Mouse (Mus musculus): ENCODE results near the gene Chmp4b.

Chmp4b gene

DNA sequence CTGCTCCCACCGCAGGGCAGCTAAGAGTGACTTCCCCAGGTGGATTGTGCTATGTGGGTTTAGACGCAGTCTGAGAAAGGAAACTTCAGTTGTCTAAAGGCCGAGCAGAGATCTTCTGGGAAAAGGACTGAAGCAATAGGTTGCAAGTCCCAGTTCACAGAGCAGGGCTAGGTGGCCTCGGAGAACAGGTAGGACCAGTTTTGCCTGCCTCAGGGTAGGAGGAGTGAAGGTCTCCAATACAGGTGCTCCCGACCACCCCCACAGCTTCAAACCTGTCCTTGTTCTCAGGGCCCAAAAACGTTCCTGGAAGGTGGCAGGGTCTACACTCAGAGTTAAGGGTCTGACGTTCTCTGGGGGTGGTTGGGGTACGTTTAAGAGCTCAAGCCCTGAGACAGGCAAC, at the start of gene Chmp4b:
Gene Chmp4b, plus strand, starts transcription at position 343 of the 400 bp plus-strand sequence.
- DNase-seq: no peak

DNA sequence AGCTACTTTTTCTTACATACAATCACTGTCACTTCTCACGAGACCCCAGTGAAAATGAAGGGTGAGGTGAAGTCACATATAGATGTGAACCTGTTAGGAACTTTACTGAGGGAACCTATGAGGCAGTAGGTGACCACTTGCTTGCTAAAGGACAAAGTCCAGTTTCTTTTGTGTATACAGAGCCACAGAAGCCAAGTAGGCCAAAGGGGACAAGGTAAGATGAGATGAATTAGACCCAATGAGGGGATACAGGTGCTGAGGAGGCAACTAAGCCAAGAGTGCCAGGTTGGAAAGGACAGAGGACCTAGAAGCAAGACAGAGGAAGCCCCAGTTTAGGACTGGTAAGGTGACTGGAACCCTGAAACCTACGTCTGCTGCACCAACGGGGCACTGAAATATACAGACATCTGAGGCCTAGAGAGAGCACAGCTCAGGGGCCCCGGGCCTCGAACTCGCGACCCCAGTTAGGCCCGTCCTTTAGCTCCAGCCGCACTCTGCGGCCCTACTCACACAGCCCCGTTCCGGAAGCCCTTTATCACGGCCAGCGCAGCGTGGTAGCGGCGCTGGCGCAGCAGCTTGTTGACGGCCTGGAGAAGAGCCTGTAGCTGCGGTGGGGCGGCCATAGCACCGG, 48.4 kb upstream of the Chmp4b start:
- no peak for DNase-seq

DNA sequence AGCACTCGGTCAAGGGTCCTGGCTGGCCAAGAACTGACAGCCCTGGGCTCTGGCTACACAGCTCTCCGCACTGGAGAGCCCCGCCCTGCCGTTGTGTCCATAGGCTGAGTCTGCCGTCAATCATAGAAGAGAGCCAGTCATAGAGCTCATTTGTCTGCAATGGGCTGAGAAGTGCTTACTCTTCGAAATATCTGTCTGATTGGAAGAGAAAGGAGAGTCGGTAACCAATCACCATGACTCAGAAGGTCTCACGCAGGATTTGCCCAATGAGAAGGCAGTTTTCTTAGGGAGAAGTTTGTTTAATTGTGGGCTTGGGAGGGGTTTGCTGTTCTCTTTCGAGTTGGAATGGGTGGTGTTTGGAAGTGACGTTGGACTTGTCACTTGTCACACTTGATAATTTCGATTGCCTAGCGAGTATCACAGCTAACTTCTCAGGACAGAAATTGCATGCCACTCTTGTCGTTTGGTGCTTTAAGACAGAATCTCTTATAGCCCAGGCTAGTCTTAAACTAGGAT, 47.8 kb upstream of the Chmp4b start, which contains the start of gene Pxmp4:
Gene Pxmp4, minus strand, starts transcription at position 71 of the 516 bp plus-strand sequence.
- peak; percentile 97 for DNase-seq

DNA sequence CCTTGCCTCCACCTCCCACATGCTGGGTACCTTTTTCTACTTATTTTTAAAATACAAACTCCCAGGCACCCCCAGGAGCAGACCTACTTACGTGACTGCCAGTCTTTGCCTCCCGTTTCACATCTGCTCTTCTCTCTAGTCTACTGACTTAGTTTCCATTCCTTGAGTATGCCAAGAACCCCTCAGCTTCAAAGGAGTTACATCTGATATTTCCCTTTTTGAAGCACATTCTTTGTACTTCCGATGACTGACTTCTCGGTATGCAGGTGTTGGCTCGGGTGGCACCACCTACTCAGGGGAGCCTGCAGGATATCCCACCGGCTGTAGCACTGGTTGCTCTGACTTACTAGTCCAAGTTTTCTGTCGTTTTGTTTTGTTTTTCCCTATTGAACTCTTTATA, 47.3 kb upstream of the Chmp4b start:
- peak; percentile 71 for DNase-seq

DNA sequence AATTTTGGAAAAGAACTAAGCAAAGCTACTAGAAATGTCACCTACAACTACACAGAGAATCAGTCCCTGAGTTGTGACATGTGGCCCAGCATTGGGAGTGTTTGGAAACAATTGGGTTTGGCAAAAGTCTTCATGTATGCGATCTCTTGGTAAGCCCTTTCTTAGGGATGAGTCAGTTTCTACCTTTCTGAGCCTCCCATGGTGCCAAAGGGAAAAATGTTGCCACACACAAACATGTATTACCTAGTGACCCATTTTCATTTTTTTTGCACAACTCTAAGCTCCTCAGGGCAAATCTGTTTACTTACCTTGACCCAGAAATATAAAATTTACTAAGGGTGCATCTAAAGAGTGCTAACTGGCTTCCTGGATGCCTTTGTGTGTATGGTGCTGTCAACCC, 44.5 kb upstream of the Chmp4b start:
- no peak for DNase-seq

DNA sequence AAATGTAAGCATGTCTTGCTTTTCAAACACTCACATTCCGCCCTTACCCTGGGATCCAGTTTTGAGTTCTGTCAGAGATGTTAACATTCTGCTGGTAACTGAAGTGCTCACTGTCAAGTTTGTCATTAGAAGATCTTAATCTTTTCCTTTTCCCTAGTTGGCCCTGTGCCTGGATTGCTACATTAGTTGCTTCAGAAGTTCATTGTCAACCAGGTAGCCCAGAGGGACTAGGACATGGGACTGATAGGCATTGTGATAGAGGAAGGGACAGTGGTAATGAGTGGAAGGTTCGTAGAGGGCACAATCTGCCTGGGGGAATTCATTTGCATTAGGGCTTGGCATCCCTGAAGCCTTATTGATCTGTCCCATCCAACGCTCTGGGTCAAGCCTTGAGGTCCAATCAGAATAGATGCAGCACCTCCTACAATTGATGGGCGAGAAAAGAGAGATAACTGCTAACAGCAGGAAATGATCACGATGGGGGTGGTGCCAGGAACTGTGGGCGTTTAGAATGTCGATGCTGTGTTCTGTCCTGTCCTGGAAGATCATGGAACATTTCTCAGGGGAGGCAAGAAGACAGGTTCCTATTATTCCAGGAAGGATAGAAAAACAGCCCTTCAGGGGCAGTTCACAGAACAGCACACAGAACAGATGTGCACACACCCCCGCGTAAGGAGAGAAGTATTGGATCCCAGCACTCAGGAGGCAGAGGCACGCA, 42.3 kb upstream of the Chmp4b start:
- DNase-seq: no peak

DNA sequence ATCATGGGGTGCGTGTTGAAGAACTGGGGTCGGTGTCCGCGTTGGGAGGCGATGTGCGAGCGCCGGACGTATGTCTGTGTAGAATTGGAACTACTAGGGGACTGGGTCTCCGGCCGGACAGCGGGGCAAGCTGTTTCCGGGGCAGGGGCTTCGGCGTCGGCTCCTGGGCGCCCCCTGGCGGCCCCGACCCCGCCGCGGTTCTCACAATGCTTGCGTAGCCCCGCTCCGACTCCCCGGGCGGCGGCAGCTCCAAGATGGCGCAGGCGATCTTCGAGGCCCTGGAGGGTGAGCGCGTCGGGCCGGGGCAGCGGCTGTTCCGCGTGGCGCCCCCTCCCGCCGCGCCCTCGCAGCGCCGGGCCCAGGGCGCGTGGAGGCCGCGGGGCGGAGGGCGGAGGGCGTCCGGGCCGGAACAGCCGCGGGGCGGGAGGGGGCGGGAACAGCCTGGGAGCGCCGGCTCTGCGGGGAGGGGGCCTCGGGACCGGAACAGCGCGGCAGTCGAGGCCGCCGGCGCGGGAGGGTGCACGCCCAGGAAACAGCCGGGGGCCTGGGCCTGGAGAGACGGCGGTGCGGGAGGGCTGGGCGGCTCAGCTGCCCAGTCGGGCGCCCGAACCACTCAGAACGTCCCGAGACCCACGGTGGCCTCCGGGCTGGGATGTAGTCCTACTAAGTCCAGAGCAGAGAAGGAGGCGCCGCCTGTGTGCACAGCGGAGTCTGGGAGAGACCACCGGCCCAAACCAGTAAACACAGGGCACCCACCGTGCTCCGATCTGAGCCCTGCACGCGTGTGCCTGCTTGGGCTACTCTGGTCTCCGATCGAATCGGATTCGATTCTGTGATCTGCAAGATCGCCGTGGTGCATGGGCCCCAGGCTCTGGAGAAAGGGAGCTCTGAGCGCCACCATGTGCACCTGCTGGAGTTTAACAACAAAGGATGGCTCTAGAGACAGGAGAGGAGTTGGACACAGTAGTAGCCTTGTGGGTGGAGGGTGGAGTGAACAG, 38.1 kb upstream of the Chmp4b start, which contains the start of the genes Zfp341 and 4930519P11Rik:
Gene Zfp341, plus strand, starts transcription at position 180 of the 998 bp plus-strand sequence.
Gene 4930519P11Rik, minus strand, starts transcription at position 320 of the 998 bp plus-strand sequence.
- DNase-seq: peak; percentile 94

DNA sequence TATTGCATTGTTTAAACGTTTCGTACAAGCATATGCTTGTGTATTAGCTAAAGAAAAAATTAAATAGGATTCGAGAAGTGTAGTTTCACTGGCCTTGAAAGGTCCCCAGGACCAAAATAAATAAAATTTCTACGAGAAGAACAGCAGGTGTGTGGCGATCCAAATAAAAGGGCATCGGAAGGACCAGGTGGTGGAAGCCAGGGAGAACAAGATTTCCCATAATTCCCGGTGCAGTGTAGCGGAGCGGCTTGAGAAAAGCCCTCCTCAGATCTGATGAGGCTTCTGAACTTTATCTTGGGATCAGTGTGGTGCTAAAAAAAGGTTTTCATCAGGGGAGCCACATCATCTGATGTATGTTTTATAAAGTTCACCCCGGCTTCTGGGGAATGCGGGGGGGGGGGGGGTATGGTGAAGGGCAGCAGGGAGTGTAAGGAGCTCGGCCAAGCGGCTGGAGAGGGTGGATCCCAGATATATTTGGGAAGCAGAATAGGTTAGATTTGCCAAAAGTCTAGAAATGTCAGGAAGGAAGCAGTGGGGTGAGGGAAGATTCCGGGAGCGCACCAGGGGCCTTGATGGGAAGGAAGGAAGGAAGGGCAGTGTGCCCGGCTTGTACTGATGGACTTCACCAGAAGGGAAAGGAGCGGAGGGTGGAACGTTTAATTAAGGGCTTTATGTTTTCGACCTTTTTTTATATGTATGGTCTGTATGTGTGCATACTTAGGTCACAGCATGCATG, 36.5 kb upstream of the Chmp4b start:
- DNase-seq: no peak

DNA sequence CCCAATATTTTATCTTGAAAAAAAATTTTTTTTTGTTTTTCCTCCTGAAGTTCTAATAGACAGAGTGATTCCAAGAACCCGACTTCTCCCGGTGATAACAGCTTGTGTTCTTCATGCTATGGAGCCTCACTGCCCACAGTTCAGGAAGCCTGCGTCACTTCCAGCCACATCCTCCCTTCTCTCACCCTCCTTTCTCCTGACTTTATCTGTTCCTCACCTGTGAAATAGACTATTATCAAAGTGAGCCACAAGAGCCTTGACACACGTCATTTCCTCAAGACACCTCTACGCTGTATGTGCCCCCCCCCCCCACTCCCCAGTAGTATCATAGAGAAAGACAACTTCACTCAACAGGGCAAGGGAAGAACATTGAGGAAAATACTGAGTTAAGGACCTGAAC, 35.8 kb upstream of the Chmp4b start:
- DNase-seq: peak; percentile 40

DNA sequence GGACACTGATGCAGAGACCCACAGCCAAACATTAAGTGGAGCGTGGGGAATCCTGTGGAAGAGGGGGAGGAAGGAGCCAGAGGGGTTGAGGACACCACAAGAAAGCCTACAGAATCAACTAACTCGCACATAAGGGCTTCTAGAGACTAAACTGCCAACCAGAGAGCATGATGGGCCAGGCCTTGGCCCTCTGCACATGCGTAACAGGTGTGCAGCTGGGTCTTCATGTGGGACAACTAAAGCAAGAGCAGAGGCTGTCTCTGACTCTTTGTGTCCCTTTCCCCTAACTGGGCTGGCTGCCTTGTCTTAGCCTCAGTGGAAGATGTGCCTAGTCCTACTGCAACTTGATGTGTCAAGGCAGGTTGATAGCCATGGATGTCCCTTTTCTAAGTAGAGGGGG, 34.4 kb upstream of the Chmp4b start:
- DNase-seq: peak; percentile 78

DNA sequence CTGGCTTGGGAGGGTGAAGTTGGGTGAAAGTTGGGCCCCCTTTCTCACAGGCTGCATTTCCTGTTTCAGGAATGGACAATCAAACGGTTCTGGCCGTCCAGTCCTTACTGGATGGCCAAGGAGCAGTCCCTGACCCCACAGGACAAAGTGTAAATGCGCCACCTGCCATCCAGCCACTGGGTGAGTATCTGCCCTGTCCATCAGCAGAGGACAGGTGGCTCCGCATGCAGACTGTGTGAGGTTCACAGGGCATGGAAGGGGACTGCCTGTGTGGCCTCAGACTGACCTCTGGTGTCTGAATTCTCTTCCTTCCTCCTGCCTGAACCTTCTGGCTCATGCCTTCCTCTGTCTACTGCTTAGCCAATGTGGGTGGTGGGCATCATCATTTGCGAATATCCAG, 29.8 kb upstream of the Chmp4b start:
- no peak for DNase-seq

DNA sequence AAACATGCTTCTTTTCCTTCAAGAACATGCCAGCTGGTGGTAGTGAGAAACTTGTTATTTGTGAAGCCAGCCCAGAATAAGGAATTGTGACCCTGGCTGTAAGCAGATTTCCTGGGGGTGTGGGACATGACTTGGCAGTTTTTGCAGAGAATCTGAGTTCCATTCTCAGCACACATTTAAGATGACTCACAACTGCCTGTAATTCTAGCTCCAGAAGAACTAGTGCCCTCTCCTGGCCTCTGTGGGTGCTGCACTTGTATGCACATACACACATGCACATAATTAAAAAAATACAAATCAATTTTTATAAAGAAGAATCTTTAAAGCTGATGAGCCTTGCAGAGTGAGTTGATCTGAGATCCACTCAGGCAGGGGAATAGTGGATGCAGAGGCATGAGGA, 27.4 kb upstream of the Chmp4b start:
- no peak for DNase-seq

DNA sequence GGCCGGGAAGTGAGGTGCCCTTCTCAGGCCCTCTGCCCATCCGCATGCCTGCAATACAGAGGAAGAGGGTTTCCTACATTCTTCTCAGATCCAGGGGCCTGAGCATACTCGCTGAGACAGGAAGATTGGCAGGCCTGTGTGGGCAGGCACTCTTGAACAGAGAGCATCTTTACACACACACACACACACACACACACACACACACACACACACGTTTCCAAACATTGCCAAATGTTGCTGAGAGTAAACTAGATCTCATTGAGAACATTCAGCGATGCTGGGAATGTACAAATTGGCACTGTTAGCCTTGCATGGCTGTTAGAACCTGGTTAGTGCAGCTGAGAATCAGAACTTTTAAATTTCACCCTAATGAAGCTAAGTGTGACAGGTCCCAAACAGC, 21.0 kb upstream of the Chmp4b start:
- DNase-seq: no peak

DNA sequence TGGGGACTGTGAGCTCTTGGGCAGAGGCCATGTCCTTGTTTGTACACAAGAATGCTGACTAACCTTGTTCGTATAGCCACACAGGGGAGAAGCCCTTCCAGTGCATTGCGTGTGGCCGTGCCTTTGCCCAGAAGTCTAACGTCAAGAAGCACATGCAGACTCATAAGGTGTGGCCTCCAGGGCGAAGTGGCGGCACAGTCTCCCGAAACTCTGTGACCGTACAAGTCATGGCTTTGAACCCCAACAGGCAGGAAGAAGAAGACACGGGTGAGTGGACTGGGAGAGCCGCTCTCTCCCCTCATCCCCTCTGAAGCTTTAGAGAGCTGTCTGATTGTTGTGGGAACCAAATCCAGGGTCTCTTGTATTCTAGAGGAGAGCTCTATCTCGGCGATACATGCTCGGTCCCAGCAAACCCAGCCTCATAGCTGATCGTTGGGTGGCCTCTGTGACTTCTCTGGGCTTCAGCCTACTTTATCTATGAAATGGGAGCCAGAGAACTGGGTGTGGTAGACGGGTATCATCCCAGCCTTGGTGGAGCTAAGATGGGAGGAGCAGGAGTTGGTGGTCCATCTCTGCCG, 19.2 kb upstream of the Chmp4b start:
- DNase-seq: no peak

DNA sequence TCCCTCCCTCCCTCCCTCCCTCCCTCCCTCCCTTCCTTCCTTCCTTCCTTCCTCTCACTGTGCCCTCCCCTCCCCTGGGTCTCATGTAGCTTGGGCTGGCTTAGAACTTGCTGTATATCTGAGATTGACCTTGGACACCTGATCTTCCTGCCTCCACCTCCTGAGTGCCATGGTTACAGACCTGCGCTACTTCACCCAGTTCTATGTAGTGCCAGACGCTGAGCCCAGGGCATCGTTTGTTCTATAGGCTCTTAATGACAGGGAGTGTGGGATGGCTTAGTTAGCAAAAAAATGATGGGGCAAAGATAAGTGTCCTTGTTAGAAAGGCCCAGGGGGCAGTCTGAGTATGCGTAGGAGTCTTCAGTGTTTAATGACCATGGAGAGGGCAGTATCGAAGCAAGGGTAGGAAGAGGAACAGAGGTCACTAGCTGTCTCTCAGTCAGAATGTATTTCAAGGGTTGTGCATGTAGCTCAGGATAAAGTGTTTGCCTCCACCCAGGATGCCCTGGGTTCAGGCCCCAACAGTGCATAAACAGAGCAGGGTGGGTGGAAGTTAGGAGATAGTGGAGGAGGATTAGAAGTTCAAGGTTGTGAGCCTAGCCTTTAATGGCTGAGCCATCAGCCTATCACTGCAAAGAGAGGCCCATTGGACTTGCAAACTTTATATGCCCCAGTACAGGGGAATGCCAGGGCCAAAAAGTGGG, 18.3 kb upstream of the Chmp4b start:
- DNase-seq: no peak

DNA sequence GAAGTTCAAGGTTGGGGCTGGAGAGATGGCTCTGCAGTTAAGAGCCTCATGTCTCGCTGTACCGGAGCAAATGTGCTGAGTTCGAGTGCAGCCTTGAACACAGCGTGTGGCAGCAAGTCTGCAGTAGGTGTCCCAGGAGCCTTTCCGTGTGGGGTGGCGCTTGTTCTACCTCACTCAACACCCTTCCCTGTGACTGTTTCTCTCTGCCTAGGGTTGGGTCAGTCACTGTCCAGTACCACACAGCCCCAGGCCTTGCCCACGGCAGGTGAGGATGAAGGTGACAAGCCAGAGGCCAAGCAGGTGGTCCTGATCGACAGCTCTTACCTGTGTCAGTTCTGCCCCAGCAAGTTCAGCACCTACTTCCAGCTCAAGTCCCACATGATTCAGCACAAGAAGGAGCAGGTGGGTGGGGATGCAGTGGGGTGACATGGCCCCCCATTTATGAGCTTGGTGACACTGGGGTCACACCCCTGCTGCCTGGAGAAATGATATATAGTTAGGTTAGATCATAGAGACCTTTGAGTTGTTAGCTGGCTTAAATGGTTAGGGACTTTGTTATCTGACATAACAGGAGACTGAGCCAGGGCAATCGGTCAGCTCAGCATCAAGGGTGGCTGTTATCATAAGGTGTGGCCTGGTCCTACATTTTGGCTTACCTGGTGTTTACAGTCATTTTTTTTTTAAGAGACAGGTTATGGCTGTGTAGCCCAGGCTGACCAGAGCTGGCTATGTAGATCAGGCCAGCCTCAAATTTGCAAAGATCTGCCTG, 17.4 kb upstream of the Chmp4b start:
- no peak for DNase-seq

DNA sequence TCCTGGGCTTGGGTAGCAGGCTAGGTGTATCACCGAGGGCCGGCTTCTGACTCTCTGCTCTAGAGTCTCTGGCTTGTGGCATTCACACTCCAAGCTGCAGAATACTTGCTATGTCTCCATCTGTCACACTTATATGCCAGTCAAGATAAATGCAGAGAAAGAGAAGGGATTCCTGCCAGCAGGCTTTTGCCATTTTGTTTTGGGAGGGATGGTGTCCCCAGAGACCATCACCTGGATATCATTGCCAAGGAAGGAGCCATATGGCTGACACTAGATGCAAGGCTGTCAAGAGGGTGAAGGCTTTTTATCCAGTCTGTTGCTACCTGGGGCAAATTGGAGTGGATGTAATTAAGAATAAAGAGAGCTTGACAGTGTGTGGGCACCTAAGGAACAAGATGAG, 15.7 kb upstream of the Chmp4b start:
- DNase-seq: no peak

DNA sequence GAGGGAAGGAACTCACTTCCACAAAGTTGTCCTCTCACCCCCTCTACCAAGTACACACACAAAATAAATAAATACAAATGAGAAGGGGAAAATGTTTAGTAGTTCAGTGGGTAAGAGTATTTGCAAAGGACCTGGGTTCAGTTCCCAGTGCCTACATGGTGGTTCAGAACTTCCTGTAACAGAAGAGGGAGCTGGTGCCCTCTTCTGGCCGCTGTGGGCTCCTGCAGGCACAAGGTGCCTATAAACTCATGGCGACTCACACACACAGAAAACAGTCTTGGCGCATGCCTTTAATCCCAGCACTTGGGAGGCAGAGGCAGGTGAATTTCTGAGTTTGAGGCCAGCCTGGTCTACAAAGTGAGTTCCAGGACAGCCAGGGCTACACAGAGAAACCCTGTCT, 13.0 kb upstream of the Chmp4b start:
- DNase-seq: no peak

DNA sequence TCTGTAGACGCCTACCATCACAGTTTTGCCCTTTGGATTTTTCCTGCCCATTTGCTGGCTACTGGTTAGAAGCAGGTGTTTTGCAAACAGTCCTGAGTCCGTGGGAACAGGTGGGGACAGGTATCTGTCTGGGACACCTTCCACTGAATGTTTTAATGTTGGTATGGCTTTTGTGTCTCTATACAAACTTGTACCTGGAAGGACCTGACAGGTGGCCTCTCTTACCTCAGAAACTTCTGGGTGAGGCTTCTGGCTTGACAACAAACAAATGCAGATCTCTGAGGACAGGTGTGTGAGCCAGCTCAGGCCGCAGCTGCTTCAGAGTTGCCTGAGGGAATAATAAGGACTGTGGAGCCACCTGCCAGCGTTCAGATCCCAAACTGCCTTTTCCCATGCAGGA, 12.4 kb upstream of the Chmp4b start:
- no peak for DNase-seq

DNA sequence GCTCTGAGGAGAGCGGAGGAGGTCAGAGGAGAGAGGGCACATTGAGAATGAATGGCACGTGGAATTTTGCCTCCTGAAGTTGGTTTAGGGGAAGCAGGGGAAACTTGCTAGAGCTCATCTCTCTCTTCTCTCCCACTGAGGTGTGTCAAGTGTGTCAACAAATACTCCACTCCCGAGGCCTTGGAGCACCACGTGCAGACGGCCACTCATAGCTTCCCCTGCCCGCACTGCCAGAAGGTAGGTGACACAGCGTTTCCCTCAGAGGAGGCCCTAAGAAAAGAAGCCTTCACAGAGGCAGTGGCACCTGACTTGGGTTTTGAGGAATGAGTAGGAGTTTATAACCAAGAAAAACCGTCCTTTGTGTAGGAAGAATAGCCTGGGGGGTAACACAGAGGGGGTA, 10.3 kb upstream of the Chmp4b start:
- no peak for DNase-seq

Measured in thymus, postnatal 14 days (tissue).